Mouse (Mus musculus) erythroblast, embryonic 14.5 days (primary cell): ENCODE measurements at regions not wholly inside any gene's neighbourhood (a gene's known extent, or its start where the extent isn't known, plus 50 kb on each side); places are given as distances from the start of the nearest gene placed in this dataset.
"Not testable (repeated sequence)": the region's sequence is repeated elsewhere in the genome, so short reads cannot be mapped to it uniquely, and the experiment has no call there.

Experiments used
- GATA1 ChIP-seq: IDR thresholded peaks from 2 replicates; pipeline ENCODE4 v1.6.1; 2012; ENCODE audit warnings: low read length, inconsistent platforms, mixed read lengths
- TAL1 ChIP-seq: IDR thresholded peaks from 3 replicates; pipeline ENCODE4 v1.6.1; 2012; ENCODE audit warnings: low read length, inconsistent platforms, mixed read lengths

- TF ChIP-seq TAL1, GATA1: not testable (repeated sequence)
Measured at GRCm38 (mm10) chr14:53373777-53374468, 878.4 kb upstream of the Olfr1507 start.
